Mouse (Mus musculus) C2C12 (cell line): ENCODE results near the gene Fbln5.

Source experiments
- CTCF ChIP-seq: IDR thresholded peaks from one replicate; pipeline ENCODE4 v1.5.1; 2011; ENCODE audit not compliant: control insufficient read depth, insufficient read depth, insufficient read length
- MAX ChIP-seq: IDR thresholded peaks from one replicate; pipeline ENCODE4 v1.6.1; 2011; ENCODE audit warnings: mild to moderate bottlenecking, control low read depth
- USF1 ChIP-seq: IDR thresholded peaks from one replicate; pipeline ENCODE4 v1.6.1; 2011; ENCODE audit warnings: low read depth, mild to moderate bottlenecking, control low read depth, moderate library complexity

DNA sequence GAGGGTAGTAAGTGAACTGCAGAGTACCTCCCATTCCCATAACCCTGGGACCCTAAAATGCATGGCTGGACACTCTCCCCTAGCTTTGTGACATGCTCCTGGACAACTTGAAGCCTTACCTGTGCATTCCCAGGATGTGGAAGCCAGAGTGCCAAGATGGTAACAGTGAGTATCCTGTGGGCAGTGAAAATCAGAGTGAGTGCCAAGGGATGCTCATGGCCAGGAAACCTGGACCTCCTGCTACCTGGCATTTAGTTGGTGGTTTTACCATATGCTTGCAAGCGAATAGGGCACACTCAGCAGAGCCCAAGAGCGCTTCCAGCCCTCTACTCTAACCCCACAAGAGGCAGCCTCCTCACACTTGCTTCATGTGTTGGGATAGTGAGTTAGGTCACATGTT lies 4.4 kb downstream of the Fbln5 start:
- no peak for TF ChIP-seq CTCF
- no peak for TF ChIP-seq USF1
- TF ChIP-seq MAX: no peak
